Mouse (Mus musculus) adrenal gland, adult (tissue): ENCODE measurements around the gene Kcnab2.

ENCODE experiments used
- DNase-seq, 2 experiments: peaks; one replicate each; pipeline ENCODE4 v3.0.0; 2022 to 2023; ENCODE audit warnings: low spot score in 1 of 2; ENCODE audit not compliant: inconsistent age in 2 of 2

Gene Kcnab2

DNA sequence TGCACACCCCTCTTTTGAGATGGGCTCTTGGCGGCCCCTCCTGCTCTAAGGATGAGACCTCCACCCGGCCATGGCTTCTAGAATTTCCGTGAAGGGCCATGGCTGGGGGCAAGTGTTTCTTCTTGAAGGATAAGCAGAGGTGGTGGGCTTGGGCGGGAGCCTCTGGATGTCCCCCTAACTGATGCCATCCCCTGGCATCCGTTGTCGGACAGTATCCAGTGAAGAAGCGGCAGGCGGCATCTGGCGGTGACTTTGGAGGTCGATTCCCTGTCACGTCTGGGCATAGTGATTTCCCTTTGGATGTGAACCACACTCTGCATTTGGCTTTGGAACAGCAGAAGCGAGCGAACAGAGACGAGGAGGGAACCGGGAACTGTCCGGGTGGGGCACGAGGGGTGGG, 85.0 kb downstream of the Kcnab2 start:
- no peak for DNase-seq

DNA sequence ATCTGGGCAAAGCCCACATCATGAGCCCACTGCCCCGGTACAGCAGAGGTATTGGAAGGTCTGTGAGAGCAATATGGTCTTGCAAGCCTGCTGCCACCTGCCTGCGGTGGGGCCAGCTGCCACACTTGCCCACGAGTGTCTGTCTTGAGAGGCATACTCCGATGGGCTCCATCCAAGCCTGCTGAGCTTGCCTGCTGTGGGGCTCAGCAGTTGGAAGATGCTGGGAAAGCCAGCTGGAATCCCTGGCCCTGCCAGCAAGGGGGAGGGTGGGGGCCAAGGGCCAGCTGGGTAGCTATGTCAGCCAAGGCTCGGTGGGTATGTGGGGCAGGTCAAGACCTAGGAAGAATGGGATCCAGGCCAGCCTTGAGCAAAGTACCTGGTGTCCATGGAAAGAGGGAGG, 85.5 kb downstream of the Kcnab2 start:
- DNase-seq, result no peak

DNA sequence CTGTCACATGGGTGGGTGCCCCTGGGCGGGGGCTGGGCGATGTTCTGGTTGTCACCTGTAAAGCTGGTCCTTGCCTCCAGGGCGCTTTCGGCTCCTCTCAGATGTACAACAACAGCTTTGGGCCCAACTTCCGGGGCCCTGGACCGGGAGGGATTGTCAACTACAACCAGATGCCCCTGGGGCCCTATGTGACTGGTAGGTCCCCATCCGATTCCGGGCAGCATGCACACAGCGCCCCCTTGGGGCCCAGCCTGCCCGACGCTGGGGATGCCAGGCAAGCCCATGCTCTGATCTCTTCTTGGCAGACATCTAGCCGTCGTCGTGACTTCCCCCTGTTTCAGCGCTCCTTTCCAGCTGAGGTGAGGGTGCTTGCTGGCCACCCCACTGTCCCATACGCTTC, 92.0 kb downstream of the Kcnab2 start:
- peak; percentile 27 to 51 for DNase-seq

DNA sequence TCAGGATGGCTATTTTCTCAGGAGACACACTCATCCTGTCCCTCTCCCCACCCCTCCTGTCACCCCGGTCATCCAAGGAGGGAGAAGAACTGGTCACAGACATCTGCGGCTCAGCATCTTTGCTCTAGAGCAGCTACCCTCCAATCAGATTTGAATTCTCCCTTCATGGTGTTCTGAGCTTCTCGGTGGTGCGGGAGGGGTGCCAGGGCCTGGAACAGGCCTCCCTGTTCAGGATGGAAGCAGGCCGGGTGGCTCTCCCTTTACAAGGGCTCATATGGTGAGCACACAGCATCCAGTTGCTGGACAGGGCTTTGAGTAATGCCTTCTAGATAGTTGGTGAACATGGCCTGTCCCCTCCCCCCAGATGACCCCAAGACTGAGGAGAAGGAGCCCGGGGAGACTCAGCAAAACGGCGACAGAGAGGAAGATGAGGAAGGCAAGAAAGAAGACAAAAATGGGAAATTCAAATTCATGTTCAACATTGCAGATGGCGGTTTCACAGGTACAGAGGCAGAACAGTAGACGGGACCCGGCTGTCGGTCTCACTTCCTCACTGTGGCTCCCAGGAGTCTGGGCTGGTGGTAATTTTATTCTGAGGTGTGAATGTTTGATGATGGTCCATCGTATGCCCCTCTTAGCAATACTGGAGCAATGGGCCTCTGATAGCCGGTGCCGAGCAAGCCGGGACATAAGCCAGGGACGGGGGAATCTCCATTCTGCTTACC, 95.0 kb downstream of the Kcnab2 start:
- DNase-seq, result no peak

DNA sequence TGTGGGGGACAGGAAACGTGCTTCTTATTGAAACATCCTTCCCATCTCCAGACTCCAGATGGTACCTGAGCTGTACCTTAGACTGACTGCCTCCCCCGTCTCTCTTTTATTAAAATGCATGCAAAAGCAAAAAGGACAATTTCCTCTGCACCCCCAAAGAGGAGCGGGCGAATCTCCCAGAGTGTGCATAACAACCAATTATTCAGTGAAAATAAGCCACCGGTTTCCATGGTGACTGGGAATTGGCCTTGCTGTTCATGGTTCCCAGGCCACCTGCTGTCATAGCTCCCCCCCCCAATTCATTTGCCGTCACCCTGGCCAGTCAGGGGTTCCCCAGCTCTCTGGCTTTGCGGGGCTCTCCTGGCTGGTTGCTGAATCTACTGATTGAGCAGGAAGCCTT, 112.4 kb downstream of the Kcnab2 start:
- no peak for DNase-seq

DNA sequence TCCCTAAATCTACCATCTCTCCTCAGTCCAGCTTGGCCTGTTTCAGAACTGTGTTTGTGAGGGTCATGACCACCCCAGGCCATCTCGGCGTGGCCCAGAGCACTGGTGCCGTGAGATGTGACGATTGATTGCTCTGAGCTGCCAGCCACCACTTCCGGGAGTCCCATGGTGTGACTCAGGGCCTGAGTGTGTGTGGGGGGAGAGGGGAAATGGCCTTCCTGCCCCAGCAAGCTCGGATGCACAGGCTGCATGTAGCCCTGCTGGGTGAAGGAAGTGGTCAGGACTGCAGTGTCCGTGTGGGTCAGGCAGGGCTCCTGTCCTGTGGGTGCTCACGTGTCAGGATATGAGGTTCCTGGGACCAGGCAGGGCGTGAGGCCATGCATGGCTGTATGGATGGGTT, 115.5 kb downstream of the Kcnab2 start:
- no peak for DNase-seq

DNA sequence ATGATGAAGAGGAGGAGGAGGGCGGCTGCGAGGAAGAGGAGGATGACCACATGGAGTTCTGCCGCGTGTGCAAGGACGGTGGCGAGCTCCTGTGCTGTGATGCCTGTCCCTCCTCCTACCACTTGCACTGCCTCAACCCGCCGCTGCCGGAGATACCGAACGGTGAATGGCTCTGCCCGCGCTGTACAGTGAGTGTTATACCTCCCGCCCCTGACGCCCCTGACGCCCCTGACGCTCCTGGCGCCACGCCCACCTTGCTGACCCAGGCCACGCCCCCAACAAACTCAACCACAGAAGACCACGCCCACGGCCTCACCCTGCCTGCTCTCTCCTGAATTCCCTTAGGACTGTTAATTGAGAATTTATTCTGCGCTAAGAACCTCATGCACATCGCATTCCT, 116.8 kb downstream of the Kcnab2 start:
- peak in 1 of 2 experiments; percentile 18 for DNase-seq

DNA sequence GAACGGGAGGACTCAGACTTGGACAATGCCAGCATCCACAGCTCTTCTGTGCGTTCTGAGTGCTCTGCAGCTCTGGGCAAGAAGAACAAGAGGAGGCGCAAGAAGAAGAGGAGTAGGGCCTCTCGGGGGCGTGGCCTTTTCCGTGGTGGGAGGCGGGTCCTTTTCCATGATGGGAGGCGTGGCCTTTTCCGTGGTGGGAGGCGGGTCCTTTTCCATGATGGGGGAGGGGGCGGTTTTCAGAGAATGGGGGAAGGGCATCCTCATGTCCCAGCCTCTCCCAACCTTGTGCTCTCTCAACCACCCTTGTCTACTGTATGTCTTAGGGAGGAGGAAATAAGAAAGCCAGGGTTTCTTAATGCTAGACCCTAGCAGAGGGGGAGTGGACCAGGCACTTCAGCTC, 118.0 kb downstream of the Kcnab2 start:
- no peak for DNase-seq

DNA sequence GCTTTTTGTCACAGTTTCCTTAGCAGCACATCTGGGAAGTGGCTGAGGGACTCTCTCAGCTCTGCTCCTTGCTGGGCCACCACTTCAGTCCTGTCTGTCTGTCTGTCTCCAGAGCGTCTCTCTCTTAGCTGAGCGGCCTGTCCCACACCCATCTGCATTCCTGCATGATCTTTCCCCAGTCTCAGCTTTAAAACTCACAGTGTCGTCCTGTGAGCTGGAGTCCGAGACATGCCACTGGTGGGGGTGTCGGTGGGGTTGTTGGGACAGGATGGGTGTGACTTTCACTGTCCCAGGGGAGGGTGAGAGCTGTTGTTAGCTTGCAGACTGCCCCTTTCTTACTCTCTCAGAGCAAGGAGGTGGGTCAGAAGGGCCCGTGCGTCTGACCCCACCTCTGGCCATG, 122.0 kb downstream of the Kcnab2 start:
- DNase-seq, result no peak

DNA sequence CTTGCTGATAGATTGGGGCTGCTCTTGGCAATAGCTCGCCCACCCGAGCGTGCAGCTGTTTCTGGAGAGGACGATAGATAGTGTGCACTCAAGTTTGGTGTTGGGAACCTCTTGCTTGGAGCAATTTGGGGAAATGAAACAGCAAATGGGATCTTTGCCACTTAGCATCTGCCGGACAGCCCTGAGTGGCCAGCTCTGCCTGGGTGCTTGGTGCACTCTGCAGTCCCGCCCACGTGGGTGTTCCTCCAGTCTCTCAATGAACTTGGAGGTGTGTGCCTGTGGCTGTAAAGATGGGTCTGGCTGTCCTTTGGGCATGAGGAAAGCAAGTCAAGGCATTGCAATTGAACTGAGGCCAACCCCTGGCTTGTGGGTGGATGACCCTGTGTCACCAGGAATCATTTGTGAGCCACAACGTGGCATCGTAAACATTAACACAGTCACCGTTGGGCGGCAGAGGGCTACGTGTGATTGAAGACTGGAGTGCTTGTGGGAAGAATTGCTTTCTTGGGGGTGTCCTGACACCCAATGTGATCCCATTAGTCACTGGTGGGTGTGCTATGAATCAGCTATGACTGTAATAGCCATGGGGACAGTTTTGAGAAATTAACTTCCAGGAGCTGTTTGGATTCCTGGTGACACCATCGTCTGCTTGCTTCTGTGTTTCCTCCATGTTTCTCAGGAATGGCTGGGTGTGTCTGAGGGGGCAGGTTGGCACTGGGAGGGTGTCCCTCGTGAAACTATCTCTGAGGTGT, 123.6 kb downstream of the Kcnab2 start:
- no peak for DNase-seq

DNA sequence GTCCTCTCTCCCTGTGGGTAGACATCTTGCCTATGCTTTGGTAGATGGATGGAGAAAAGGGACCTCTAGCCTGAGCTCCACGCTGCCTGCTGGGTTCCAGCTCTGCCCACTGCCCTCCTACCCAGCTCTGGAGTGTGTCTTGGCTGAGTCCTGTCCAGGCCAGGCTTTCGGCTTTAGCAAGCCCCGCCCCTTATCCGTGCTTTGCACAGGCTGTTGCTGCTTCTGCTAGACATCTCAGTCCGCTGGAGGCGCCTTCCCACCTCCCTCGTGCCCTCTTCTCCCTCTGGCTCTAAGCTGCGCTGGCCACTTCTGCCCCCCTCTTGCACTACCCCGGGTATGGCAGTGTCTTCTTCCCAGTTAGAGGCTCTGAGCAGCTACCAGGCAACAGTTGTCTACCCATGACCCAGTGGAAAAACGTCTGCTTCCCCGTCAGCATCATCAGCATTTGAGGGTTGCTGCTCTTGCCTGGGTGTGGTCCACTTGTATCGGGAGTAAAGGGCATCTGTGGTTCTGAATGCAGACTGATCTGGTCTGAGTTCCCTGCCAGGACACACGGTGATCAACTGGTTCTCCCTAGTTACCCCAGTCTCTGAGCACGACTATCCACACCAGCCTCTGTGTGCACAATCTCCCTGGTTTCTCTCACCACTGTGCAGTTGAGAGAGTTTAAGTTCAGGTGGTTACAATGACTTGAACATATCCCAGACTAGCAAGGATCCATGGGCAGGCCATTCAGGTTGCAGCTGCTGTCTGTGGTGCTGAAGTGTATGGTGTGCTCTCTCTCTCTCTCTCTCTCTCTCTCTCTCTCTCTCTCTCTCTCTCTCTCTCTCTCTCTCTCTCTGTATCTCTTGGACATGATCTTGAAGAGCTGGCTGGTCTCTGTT, 126.0 kb downstream of the Kcnab2 start:
- peak in 1 of 2 experiments; percentile 29 for DNase-seq

DNA sequence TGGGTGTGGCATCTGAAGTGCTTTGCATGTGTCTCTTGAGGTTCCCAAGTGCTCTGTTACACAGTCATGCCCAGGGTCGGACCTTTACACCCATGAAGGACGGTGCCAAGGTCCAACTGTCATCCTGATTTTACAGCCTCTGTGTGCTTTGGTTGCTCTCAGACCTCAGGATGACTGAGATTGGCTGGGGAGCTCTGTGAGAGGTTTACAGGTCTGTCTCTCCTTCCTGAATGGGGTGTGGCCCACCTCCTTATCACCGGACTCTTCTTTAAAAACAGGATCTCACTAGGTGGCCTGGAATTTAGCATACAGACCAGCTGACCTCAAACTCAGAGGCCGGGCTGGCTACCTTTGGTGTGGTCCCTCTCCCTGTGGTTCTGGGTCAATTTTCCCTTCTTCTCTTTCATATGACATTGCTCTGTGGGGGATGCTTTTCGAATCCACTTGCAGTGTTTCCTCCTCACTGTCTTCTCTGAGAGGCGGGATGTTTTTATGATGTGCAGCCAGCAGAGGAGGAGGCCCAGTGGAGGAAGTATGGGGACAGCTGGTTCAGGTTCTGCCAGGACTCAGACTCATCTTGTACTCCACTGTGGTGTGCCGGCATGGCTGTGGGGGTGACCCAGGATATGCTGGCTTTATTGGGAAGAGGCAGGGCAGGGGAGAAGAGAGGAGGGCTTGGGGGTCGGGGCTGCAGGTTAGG, 126.8 kb downstream of the Kcnab2 start:
- DNase-seq, result no peak

DNA sequence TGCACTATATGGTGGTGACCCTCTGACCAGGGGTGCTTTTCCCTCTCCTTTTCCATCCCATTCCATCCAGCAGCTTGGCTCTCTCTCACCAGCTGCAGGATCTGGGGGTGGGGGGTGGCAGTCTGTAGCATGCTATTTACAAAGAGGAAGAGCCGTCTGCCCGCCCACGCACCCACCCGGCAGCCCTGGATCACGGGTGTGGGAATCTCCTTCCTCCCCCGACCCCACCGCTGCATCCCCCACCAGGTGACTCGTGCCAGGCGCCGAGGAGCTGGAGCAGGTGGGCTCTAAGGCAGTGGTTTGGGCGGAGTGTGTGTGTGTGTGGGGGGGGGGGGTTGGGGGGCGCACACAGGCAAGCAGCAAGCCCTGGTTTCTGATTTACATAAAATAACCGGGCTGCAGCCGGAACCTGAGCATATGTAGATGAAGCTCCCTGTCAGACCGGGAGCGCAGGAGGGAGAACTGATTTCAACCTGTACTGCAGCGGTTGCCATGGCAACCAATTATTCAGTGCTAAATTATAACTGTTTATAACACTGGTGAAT, 127.8 kb downstream of the Kcnab2 start:
- DNase-seq, result no peak

DNA sequence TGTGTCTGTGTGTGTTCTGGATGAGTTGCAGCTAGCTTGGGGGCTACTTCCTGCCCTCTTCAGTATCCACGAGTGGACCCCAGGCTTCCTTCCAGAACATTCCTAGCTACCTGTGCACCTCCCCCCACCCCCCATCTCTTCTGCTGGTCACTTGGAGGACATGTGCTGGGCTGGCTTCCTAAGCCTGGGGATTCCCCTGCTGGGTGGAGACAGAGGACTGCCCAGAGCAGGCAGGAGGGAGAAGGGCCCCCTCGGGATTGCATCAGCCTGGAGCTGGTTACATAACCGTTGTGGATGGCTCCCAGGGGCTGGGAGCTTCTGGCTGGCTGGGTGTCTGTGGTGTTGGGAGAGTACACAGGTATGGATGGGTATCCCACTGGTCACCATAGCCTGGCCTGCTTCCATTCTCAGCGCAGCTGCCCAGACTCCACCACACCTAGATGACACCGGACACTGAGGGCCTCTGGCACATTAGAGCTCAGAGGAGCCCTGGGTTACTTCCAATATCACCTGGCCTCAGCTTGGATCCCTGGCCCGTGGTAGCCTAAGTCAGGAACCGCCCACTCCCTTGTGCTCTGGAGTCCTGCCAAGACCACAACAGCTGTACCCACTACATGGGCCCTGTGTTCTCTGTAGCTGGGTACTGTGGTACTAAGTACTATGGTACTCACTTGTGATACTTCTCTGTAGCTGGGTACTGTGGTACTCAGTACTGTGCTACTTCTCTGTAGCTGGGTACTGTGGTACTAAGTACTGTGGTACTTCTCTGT, 132.4 kb downstream of the Kcnab2 start:
- peak; percentile 65 to 78 for DNase-seq

DNA sequence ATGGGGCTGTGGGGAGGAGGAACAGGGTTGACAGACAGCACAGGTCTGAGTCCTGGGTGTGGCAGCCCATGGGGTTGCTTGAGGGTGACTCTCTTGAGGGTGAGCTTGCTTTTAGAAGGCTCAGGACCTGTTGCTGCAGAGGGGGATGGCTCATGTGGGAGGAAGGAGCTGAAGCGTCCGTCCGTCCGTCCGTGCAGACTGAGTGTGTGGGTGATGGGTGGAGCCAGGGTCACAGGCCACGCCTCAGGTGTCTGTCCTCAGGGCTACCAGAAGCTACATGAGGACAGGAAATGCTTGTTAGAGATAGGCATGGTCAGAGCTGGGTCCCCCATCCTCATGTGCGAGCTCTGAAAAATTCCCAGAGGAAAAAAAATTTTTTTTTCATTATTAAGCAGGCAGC, 133.0 kb downstream of the Kcnab2 start:
- no peak for DNase-seq

DNA sequence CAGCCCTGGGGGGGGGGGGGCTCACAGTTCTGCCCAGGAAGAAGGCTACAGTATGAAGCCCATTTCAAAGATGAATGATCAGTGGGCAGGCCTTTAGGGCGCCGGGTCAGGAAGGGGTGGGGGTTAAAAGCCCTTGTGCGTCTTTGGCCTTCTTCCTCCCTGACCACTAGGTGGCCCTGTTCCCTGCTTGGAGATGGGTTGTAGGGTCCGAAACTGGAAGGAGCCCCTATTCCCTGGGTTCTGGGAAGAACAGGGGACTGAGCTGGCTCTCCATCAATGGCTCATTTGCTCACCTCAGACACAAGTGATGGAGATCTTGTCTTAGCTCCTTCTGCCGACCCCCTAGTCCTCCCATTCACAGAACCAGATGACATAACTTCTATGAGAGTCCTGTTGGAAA, 134.4 kb downstream of the Kcnab2 start:
- DNase-seq, result peak; percentile 20 to 65
